Mouse (Mus musculus) embryo, embryonic 10.5 days (tissue): ENCODE measurements around the gene Pecam1.
A peak's percentile ranks its signal among the peaks of the same experiment; 100 is the strongest.
"Not testable (repeated sequence)": the region's sequence is repeated elsewhere in the genome, so short reads cannot be mapped to it uniquely, and the experiment has no call there.

Experiments used
- DNase-seq: peaks from one replicate; pipeline ENCODE4 v3.0.0-alpha.2; 2015; ENCODE audit warnings: low spot score

Pecam1 gene

GRCm38 (mm10) chr11:106729656-106730055 lies 20.8 kb downstream of the Pecam1 start:
- no peak for DNase-seq

- no peak for DNase-seq
Observed at GRCm38 (mm10) chr11:106728402-106729366, 21.7 kb downstream of the Pecam1 start.

GRCm38 (mm10) chr11:106727967-106728366 lies 22.5 kb downstream of the Pecam1 start:
- peak; percentile 57 for DNase-seq

- not testable (repeated sequence) for DNase-seq
Observed at GRCm38 (mm10) chr11:106724916-106725235, 25.6 kb downstream of the Pecam1 start.

- no peak for DNase-seq
Observed at GRCm38 (mm10) chr11:106724176-106724915, 26.1 kb downstream of the Pecam1 start.

- no peak for DNase-seq
Observed at GRCm38 (mm10) chr11:106723611-106724125, 26.8 kb downstream of the Pecam1 start.

GRCm38 (mm10) chr11:106722831-106723361 lies 27.5 kb downstream of the Pecam1 start:
- no peak for DNase-seq

- no peak for DNase-seq
Observed at GRCm38 (mm10) chr11:106720379-106720778, 30.0 kb downstream of the Pecam1 start.

- no peak for DNase-seq
Observed at GRCm38 (mm10) chr11:106716568-106716967, 33.9 kb downstream of the Pecam1 start.

- DNase-seq = no peak
Observed at GRCm38 (mm10) chr11:106715066-106715465, 35.4 kb downstream of the Pecam1 start.

- no peak for DNase-seq
Observed at GRCm38 (mm10) chr11:106710789-106711188, 39.6 kb downstream of the Pecam1 start.

- DNase-seq = no peak
Observed at GRCm38 (mm10) chr11:106709227-106709985, 41.0 kb downstream of the Pecam1 start.

GRCm38 (mm10) chr11:106707866-106708265 lies 42.6 kb downstream of the Pecam1 start:
- no peak for DNase-seq

GRCm38 (mm10) chr11:106707085-106707484 lies 43.3 kb downstream of the Pecam1 start:
- no peak for DNase-seq

- no peak for DNase-seq
Observed at GRCm38 (mm10) chr11:106706212-106706611, 44.2 kb downstream of the Pecam1 start.

GRCm38 (mm10) chr11:106704399-106705111 lies 45.9 kb downstream of the Pecam1 start:
- no peak for DNase-seq

GRCm38 (mm10) chr11:106703931-106704330 lies 46.5 kb downstream of the Pecam1 start:
- no peak for DNase-seq

- DNase-seq = no peak
Observed at GRCm38 (mm10) chr11:106702584-106702983, 47.8 kb downstream of the Pecam1 start.

- DNase-seq = no peak
Observed at GRCm38 (mm10) chr11:106701589-106701988, 48.8 kb downstream of the Pecam1 start.

GRCm38 (mm10) chr11:106699083-106699482 lies 51.3 kb downstream of the Pecam1 start:
- DNase-seq = no peak

GRCm38 (mm10) chr11:106698289-106698688 lies 52.1 kb downstream of the Pecam1 start:
- no peak for DNase-seq
